Mouse (Mus musculus) midbrain, embryonic 11.5 days (tissue): ENCODE measurements at regions not wholly inside any gene's neighbourhood (a gene's known extent, or its start where the extent isn't known, plus 50 kb on each side); places are given as distances from the start of the nearest gene placed in this dataset.

Experiments
- ATAC-seq: fragments of 200-750 bp; cut with Nextera tagmentation; 2 replicates; pipeline ENCODE4 v1.8.0; 2017; ENCODE audit warnings: moderate TSS enrichment, moderate library complexity; ENCODE audit not compliant: low FRiP score
- DNase-seq: peaks from one replicate; pipeline ENCODE4 v3.0.0; 2015; ENCODE audit warnings: low spot score; ENCODE audit errors: missing footprints
- H3K27ac ChIP-seq: fragments of 300-500 bp; sonication (generic); 2 replicates; pipeline ENCODE4 v1.5.1; 2014; ENCODE audit warnings: low read depth, low read length
- H3K27me3 ChIP-seq: fragments of 300-500 bp; sonication (generic); 2 replicates; pipeline ENCODE4 v1.6.1; 2014; ENCODE audit warnings: mild to moderate bottlenecking, low read length, moderate library complexity, mixed read lengths; ENCODE audit not compliant: control insufficient read depth, insufficient read depth
- H3K36me3 ChIP-seq: fragments of 300-500 bp; sonication (generic); 2 replicates; pipeline ENCODE4 v1.6.1; 2014; ENCODE audit warnings: mild to moderate bottlenecking, low read length, moderate library complexity, mixed read lengths; ENCODE audit not compliant: control insufficient read depth, insufficient read depth
- H3K4me1 ChIP-seq: fragments of 300-500 bp; sonication (generic); 2 replicates; pipeline ENCODE4 v1.6.1; 2014; ENCODE audit warnings: low read length; ENCODE audit not compliant: control insufficient read depth, insufficient read depth
- H3K4me2 ChIP-seq: fragments of 300-500 bp; sonication (generic); 2 replicates; pipeline ENCODE4 v1.6.1; 2014; ENCODE audit warnings: mild to moderate bottlenecking, moderate library complexity
- H3K4me3 ChIP-seq: fragments of 300-500 bp; sonication (generic); 2 replicates; pipeline ENCODE4 v1.5.1; 2014; ENCODE audit warnings: low read depth, low read length
- H3K9ac ChIP-seq: fragments of 300-500 bp; sonication (generic); 2 replicates; pipeline ENCODE4 v1.6.1; 2014; ENCODE audit warnings: low read length
- H3K9me3 ChIP-seq: fragments of 300-500 bp; sonication (generic); 2 replicates; pipeline ENCODE4 v1.6.1; 2016; ENCODE audit warnings: low read length; ENCODE audit not compliant: control insufficient read depth
- WGBS: fragments of 180-500 bp; shearing (Covaris S2); extraction: QIAGEN DNeasy Blood & Tissue Kit; methylation state at CpG from one replicate; pipeline ENCODE4 v1.1.7; 2014; 5-methylcytosine and 5-hydroxymethylcytosine counted together

DNA sequence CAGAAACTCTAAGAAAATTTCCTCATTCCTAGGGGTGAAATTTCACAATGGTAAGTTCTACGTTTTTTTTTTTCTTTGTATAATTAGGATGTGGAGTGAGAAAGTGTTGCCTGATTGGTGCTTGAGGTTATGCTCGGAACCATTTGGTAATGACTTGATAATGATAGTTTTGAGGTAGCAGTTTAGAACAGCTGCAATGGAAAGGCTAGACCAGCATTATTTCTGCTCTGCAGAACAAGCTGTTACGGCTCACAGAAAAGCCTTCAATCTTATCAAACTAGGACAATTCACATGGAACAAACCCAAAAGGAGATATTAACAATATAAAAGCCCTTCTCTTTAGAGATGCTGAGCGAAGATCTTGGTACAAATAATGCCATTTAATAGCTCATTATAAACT lies 908.6 kb downstream of the Kcnt2 start:
- Histone ChIP-seq H3K4me1 (no peaks in the 10 kb centered on the region), H3K9me3 (no peaks in the 10 kb centered on the region), H3K27me3 (no peaks in the 10 kb centered on the region), H3K36me3 (no peaks in the 10 kb centered on the region), H3K4me2 (no peak overlapping the region), H3K4me3 (no peak overlapping the region), H3K27ac (no peak overlapping the region), H3K9ac (no peak overlapping the region)
- 76% methylated on average over 4 of the region's 4 CpGs for WGBS
- ATAC-seq (no peak), DNase-seq (no peak)

DNA sequence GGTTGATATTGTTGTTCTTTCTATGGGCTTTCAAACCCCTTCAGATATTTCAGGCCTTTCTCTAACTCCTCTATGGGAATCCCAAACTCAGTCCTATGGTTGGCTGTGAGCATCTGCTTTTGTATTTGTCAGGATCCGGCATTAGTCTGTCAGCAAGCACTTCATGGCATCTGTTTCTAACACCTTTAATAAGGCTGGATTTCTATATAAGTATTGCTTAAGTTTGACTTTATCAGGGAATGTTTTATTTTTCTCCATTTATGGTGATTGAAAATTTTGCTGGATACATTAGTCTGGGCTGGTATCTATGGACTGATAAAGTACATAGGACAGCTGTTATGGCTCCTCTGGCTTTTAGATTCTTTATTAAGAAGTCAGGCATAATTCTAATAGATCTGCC lies 915.8 kb downstream of the Kcnt2 start:
- Histone ChIP-seq H3K4me3 (no peak overlapping the region), H3K4me2 (no peak overlapping the region), H3K36me3 (no peaks in the 10 kb centered on the region), H3K27ac (no peak overlapping the region), H3K27me3 (no peaks in the 10 kb centered on the region), H3K4me1 (no peaks in the 10 kb centered on the region), H3K9ac (no peak overlapping the region), H3K9me3 (no peaks in the 10 kb centered on the region)
- DNase-seq (no peak), ATAC-seq (no peak)
- 96% methylated on average over 1 of the region's 1 CpGs for WGBS
